Mouse (Mus musculus) spleen, postnatal 4 days (tissue): Measurements from ENCODE around the gene Eif2b3.

Experiments used
- DNase-seq, 2 experiments: peaks; one replicate each; pipeline ENCODE4 v3.0.0; 2022; ENCODE audit warnings: low spot score in 2 of 2

Gene Eif2b3

GRCm38 (mm10) chr4:117014901-117015415 lies 4.2 kb upstream of the Eif2b3 start:
- DNase-seq: no peak

DNA sequence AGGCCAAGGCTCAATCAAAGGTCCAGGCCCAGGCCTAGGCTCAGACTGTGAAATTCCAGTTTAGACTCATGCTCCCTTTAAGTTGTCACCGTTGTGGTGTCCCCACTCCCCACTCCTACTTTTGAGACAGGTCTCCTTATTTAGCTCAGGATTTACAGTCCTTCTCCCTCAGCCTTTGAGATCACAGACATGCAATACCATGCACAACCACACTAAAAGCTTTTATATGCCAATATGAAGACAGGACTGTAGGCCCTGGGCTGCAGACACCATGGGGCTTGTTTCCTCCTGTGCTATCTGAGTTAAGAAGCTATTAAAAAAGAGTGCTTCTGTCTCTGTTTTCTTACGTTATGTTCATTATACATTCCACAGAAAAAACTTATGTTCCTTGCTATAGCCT lies 1.5 kb upstream of the Eif2b3 start:
- DNase-seq: no peak

- no peak for DNase-seq
Observed at GRCm38 (mm10) chr4:117018327-117018726, 875 bp upstream of the Eif2b3 start.

- DNase-seq: no peak
Observed at GRCm38 (mm10) chr4:117023469-117023868, 4.3 kb downstream of the Eif2b3 start.

- no peak for DNase-seq
Observed at GRCm38 (mm10) chr4:117031105-117031504, 11.9 kb downstream of the Eif2b3 start.

- DNase-seq: no peak
Observed at GRCm38 (mm10) chr4:117039925-117040687, 20.9 kb downstream of the Eif2b3 start.

DNA sequence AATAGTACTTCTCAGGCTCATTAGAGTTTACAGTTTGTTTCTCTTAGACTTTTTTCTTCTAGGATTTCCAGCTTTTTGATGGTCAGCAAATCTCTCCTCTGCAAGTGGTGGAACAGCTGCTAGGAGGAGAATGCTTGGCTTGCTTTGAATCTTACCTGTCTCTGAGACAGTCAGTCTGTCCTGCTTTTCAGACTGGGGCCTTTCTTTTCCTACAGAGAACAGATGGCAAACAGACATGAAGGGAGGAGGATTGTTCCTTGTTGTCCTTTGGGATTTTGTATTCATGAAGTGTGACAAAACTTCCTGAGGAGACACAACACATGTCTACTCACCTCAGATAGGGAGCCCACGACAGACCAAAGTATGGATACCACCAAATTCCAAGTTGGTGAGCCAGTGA lies 21.6 kb downstream of the Eif2b3 start:
- DNase-seq: no peak

DNA sequence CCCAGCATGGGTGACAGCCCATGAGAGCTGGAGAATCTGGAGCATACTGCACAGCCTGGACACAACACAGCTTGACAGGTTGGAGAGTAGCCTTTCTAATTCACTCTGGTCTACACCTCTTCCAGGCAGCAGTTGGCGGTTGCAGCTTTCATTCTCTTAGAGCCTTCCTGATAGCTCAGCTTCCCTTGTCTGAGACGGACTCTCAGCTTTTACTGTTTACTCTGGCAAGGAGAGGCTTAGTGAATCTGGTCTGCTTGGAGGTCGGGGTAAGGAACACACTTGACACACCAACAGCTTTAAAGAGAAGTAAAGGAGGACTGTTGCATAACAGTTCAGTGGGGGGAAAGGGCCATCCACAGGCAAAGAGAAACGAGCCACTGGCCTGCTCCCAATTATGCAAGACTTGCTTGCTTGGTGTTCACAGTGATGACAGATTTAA lies 22.1 kb downstream of the Eif2b3 start:
- peak in 1 of 2 experiments; percentile 19 for DNase-seq

DNA sequence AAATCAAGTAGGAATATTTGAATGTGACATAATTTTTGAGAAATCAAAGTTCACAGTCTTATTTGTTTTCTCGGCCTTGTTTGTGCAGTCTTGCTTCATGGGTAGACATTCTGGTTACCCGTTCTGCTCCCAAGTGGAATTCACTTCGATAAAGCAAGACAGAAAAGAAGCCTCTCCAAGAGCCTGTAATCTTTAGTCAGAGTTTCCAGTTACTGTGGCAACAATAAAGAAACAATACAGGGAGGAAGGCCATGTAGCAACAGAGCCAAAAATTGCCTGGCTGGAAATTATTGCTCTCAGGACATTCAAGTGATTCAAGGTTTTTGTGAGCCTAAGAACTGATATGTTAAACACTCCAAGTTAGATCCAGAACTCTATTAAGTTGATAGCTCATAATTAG lies 29.6 kb downstream of the Eif2b3 start:
- no peak for DNase-seq

DNA sequence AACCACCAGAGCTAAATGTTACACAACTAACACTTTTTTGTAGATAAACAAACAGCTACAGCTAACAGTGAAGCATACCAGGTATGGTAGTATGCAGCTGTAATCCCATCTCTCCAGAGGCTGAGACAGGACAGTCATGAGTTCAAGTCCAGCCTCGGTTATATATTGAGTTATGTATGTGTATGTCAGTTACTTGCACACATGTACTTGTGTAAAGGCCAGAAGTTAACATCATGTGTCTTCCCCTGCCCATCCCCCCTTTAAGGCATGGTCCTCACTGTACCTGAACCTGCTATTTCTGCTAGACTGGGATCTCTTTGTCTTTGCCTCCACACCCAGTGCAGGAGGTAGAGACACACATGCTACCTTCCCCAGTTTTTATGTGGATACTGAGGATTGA lies 30.3 kb downstream of the Eif2b3 start:
- DNase-seq: no peak

DNA sequence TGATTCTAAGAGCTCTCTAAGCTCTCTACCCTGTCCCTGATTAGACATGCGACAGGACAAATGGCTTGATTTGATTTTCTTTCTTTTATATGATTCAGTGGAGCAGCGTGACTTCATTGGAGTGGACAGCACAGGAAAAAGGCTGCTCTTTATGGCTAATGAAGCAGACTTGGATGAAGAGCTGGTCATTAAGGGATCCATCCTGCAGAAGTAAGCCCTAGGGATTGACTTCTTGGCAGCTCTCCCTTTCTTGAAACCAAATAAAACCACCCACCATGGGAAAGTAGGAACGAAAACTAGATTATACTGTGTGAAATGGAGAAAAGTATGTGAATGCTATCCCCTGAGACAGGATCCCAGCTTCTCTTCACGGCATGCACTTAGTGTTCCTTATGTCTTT lies 33.4 kb downstream of the Eif2b3 start:
- no peak for DNase-seq

DNA sequence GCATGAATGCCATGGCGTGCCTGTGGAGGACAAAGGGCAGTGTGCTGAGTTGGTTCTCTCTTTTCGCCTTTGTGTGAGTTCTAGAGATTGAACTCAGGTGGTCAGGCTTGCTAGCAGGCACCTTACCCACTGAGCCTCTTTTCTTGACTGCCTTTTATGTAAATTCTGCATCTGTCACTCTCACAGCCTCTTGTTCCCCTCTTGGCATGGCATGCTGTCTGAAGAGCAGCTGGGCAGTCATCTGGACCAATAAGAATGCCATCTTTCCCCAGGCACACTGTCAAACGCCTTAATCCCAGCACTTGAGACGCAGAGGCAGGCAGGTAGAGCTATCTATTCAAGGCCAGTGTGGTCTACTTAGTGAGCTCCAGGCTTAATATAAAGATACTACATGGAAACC lies 34.8 kb downstream of the Eif2b3 start:
- no peak for DNase-seq

DNA sequence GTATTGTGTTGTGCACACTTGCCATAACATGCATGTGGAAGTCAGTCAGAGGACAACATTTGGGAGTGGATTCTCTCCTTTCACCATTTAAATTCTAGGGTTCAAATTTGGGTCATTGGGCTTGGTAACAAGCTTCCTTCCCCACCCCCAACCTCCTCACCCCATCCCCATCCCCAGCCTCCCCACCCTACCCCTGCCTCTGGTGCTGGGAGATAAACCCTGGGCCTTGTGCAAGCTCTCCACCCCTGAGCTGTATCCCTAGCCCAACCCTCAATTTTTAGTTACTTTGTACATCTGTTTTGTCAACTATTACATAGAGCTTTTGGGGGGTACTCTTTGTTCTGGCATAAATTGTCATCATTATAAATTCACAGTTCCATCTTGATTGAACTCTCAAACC lies 36.9 kb downstream of the Eif2b3 start:
- peak in 1 of 2 experiments; percentile 47 for DNase-seq

GRCm38 (mm10) chr4:117056514-117056913 lies 37.3 kb downstream of the Eif2b3 start:
- DNase-seq: no peak

GRCm38 (mm10) chr4:117058512-117058911 lies 39.3 kb downstream of the Eif2b3 start:
- no peak for DNase-seq

GRCm38 (mm10) chr4:117062700-117063390 lies 43.6 kb downstream of the Eif2b3 start:
- no peak for DNase-seq

DNA sequence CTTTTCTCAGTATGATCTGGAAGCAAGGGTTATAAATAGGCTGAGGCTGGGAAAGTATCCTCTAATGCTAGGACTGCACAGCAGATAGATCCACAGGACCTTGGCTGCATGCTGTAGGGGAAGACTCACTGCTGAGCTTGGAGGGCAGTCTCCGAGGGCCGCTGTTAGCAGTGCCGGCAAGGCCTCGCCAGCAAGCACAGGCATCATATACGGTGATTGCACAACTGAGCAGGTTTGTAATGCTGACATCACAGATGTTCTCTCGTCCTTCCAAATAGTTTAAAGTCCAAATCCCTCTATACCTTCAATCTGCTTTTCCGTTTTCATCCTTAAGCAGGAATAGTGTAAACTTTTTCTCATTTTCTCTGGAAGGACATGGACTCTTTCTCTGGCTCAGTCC lies 48.8 kb downstream of the Eif2b3 start:
- DNase-seq: no peak

DNA sequence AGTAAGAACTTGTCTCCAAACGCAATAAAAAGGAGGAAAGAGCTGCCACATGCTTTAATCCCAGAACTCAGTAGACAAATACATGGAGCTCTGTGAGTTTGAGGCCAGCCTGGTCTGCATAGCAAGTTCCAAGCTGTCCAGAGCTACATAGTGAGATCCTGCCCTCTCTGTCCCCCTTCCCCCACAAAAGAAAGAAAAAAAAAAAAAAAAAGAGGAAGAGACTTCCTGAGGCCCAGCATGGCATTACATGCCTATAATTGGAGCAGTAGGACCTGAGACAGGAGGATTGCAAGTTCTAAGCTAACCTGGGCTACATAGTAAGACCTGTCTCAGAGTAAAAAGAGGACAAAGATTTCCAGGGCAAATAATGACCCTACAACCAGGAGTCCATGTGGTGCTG lies 50.4 kb downstream of the Eif2b3 start:
- no peak for DNase-seq

GRCm38 (mm10) chr4:117070624-117071023 lies 51.4 kb downstream of the Eif2b3 start:
- DNase-seq: no peak

DNA sequence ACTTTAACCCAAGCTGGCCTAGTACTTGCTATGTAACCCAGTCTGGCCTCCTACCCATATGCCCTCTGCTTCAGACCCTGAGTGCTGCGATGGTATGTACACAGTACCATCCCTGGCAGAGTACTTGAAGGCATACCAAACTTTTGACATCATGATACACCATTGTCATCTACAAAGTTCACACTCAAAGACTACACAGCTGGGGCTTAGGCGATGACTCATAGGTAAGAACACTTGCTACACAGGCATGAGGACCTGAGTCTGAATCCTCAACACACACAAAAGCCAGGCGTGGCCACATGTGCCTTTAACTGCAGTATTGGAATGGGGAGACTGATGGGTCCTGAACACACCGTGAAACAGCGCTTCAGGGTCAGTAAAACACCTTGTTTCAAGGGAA lies 52.0 kb downstream of the Eif2b3 start:
- no peak for DNase-seq

- no peak for DNase-seq
Observed at GRCm38 (mm10) chr4:117087948-117088640, 68.9 kb downstream of the Eif2b3 start.

DNA sequence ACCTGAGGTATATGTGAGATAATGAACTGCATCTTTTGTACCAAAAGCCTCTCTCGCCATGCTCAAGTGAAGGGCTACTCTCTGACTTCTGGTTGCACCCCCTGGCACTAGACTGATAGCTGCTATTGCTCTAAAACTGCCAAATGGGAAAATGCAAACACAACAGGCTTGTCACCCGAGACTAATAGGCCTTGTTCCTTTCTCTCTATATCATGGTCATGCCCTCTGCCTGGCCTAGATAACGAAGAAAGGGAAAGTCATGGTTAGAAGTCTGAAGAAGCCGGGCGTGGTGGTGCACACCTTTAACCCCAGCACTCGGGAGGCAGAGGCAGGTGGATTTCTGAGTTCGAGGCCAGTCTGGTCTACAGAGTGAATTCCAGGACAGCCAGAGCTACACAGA lies 71.4 kb downstream of the Eif2b3 start:
- no peak for DNase-seq
